Mouse (Mus musculus): Measurements from ENCODE around the gene Ipo7.

GRCm38 (mm10) chr7:109975966-109976715 lies 41.9 kb upstream of the Ipo7 start:
- TF ChIP-seq CTCF (IDR thresholded peaks at IDR 0.05) = no peak
- no peak for TF ChIP-seq EP300 (IDR thresholded peaks at IDR 0.05)

Measured in lung, postnatal 0 days (tissue).